Mouse (Mus musculus) brown adipose tissue, adult 24 weeks (tissue): ENCODE measurements at regions not wholly inside any gene's neighbourhood (a gene's known extent, or its start where the extent isn't known, plus 50 kb on each side); places are given as distances from the start of the nearest gene placed in this dataset.

Experiments
- H3K27ac ChIP-seq: fragments of 200-500 bp; replicated peaks from 2 replicates; pipeline ENCODE4 v1.5.1; 2012; ENCODE audit warnings: low read depth, mild to moderate bottlenecking, low read length
- H3K4me1 ChIP-seq: fragments of 200-500 bp; 2 replicates; pipeline ENCODE4 v1.6.1; 2012; ENCODE audit warnings: low read length, mixed read lengths; ENCODE audit not compliant: control insufficient read depth, insufficient read depth, insufficient read length
- H3K4me3 ChIP-seq: fragments of 200-500 bp; 2 replicates; pipeline ENCODE4 v1.5.1; 2012; ENCODE audit warnings: low read depth, mild to moderate bottlenecking, low read length, moderate library complexity; ENCODE audit not compliant: insufficient read depth

GRCm38 (mm10) chr9:41319066-41319465 is 157.6 kb upstream of the Ubash3b start:
- Histone ChIP-seq H3K4me1 (no peaks in the 10 kb centered on the region), H3K27ac (no peak overlapping the region), H3K4me3 (no peak overlapping the region)

GRCm38 (mm10) chr9:41306229-41306628 is 144.7 kb upstream of the Ubash3b start:
- Histone ChIP-seq H3K27ac (no peak overlapping the region), H3K4me3 (no peak overlapping the region), H3K4me1 (no peaks in the 10 kb centered on the region)

GRCm38 (mm10) chr9:41303494-41303828 is 142.0 kb upstream of the Ubash3b start:
- Histone ChIP-seq H3K27ac (no peak overlapping the region), H3K4me3 (no peak overlapping the region), H3K4me1 (no peaks in the 10 kb centered on the region)

- H3K4me3 ChIP-seq = no peak overlapping the region
- H3K4me1 ChIP-seq = no peaks in the 10 kb centered on the region
- H3K27ac ChIP-seq = no peak overlapping the region
Observed at GRCm38 (mm10) chr9:41302809-41303493, 141.5 kb upstream of the Ubash3b start.

- Histone ChIP-seq H3K27ac (no peak overlapping the region), H3K4me1 (no peaks in the 10 kb centered on the region), H3K4me3 (no peak overlapping the region)
Observed at GRCm38 (mm10) chr9:41286145-41286468, 124.6 kb upstream of the Ubash3b start.

GRCm38 (mm10) chr9:41285266-41286144 is 124.0 kb upstream of the Ubash3b start:
- no peak overlapping the region for H3K4me3 ChIP-seq

GRCm38 (mm10) chr9:41277726-41278125 is 116.2 kb upstream of the Ubash3b start:
- no peak overlapping the region for H3K4me3 ChIP-seq
- peaks cover under 1% of the 10 kb centered on the region; the same call in 1 of the 2 replicates for H3K4me1 ChIP-seq
- H3K27ac ChIP-seq = no peak overlapping the region

More at GRCm38 (mm10) chr9:41285266-41286144, 124.0 kb upstream of the Ubash3b start:
- Histone ChIP-seq H3K27ac (no peak overlapping the region), H3K4me1 (no peaks in the 10 kb centered on the region)

GRCm38 (mm10) chr9:41273839-41274271 is 112.4 kb upstream of the Ubash3b start:
- Histone ChIP-seq H3K4me3 (peak overlapping the region; percentile 32), H3K27ac (no peak overlapping the region), H3K4me1 (peaks cover 3% of the 10 kb centered on the region; the same call in 1 of the 2 replicates)

- H3K27ac ChIP-seq = no peak overlapping the region
Observed at GRCm38 (mm10) chr9:41273171-41273781, 111.8 kb upstream of the Ubash3b start.

GRCm38 (mm10) chr9:41272596-41272995 is 111.1 kb upstream of the Ubash3b start:
- H3K4me3 ChIP-seq = no peak overlapping the region
- no peak overlapping the region for H3K27ac ChIP-seq
- H3K4me1 ChIP-seq = peaks cover 3% of the 10 kb centered on the region; the same call in 1 of the 2 replicates

More at GRCm38 (mm10) chr9:41273171-41273781, 111.8 kb upstream of the Ubash3b start:
- Histone ChIP-seq H3K4me1 (peaks cover 3% of the 10 kb centered on the region; the same call in 1 of the 2 replicates), H3K4me3 (peak overlapping the region; percentile 32)

- H3K4me3 ChIP-seq = no peak overlapping the region
Observed at GRCm38 (mm10) chr9:41268112-41268511, 106.6 kb upstream of the Ubash3b start.

GRCm38 (mm10) chr9:41264485-41264884 is 103.0 kb upstream of the Ubash3b start:
- Histone ChIP-seq H3K27ac (no peak overlapping the region), H3K4me3 (no peak overlapping the region), H3K4me1 (no peaks in the 10 kb centered on the region)

More at GRCm38 (mm10) chr9:41268112-41268511, 106.6 kb upstream of the Ubash3b start:
- Histone ChIP-seq H3K27ac (no peak overlapping the region), H3K4me1 (peaks cover 3% of the 10 kb centered on the region; the same call in 1 of the 2 replicates)

GRCm38 (mm10) chr9:41257244-41257643 is 95.7 kb upstream of the Ubash3b start:
- Histone ChIP-seq H3K4me3 (no peak overlapping the region), H3K27ac (no peak overlapping the region), H3K4me1 (no peaks in the 10 kb centered on the region)

- no peak overlapping the region for H3K4me3 ChIP-seq
- no peak overlapping the region for H3K27ac ChIP-seq
- no peaks in the 10 kb centered on the region for H3K4me1 ChIP-seq
Observed at GRCm38 (mm10) chr9:41242372-41242771, 80.9 kb upstream of the Ubash3b start.

GRCm38 (mm10) chr9:41239097-41239451 is 77.6 kb upstream of the Ubash3b start:
- Histone ChIP-seq H3K4me3 (no peak overlapping the region), H3K4me1 (no peaks in the 10 kb centered on the region), H3K27ac (no peak overlapping the region)
